Mouse (Mus musculus) thymus, postnatal 36 days (tissue): Measurements from ENCODE around the gene D6Ertd527e.

ENCODE experiments used
- DNase-seq, 2 experiments: peaks; one replicate each; pipeline ENCODE4 v3.0.0; 2022; ENCODE audit warnings: mixed read lengths in 2 of 2

D6Ertd527e gene

GRCm38 (mm10) chr6:87153231-87153580 is 48.7 kb downstream of the D6Ertd527e start:
- no peak for DNase-seq

- peak in 1 of 2 experiments; percentile 42 for DNase-seq
These were observed 49.3 kb downstream of the D6Ertd527e start for GRCm38 (mm10) chr6:87153836-87154235.

- DNase-seq = no peak
These were observed 53.6 kb downstream of the D6Ertd527e start for GRCm38 (mm10) chr6:87158062-87158623.

GRCm38 (mm10) chr6:87160196-87160595 is 55.6 kb downstream of the D6Ertd527e start:
- no peak for DNase-seq

- DNase-seq = no peak
These were observed 57.1 kb downstream of the D6Ertd527e start for GRCm38 (mm10) chr6:87161391-87162263.
